Mouse (Mus musculus) effector memory CD4-positive, alpha-beta T cell, adult 7 months (primary cell): ENCODE measurements around the gene Rbmxl2. TPM values are rescaled to one million over a fixed set of nuclear protein-coding genes. Genes with fewer than 3 reads are reported as not detected.

Experiments
- polyA plus RNA-seq: library from polyadenylated mRNA; unstranded; fragments of 100-300 nt; shearing (Covaris generic); gene quantifications from one replicate; pipeline ENCODE4 v1.2.1, GENCODE M21; 2017

The Rbmxl2 gene
- polyA plus RNA-seq = not detected

GRCm38 (mm10) chr7:107209204-107209860, at the start of gene Rbmxl2:
TSS of gene Rbmxl2 (plus strand) at chr7:107209445.

GRCm38 (mm10) chr7:107166690-107167089, 42.6 kb upstream of the Rbmxl2 start, which contains the start of gene Nlrp14:
TSS of gene Nlrp14 (plus strand) at chr7:107166990.

Other genes starting within 250 kb of the Rbmxl2 start
- gene Olfr6, start 245.5 kb upstream of the Rbmxl2 start, polyA plus RNA-seq = 0.07 TPM
- not detected for gene Olfr711, start 234.0 kb upstream of the Rbmxl2 start, polyA plus RNA-seq
- not detected for gene Olfr2, start 203.4 kb upstream of the Rbmxl2 start, polyA plus RNA-seq
- not detected for gene Olfr713, start 178.3 kb upstream of the Rbmxl2 start, polyA plus RNA-seq
- gene Olfr714, start 138.5 kb upstream of the Rbmxl2 start, polyA plus RNA-seq = not detected
- not detected for gene Olfr17, start 116.2 kb upstream of the Rbmxl2 start, polyA plus RNA-seq
- not detected for gene Olfr715b, start 99.1 kb upstream of the Rbmxl2 start, polyA plus RNA-seq
- not detected for gene Olfr715, start 78.4 kb upstream of the Rbmxl2 start, polyA plus RNA-seq
- 0.23 TPM for gene Olfr716, start 71.1 kb upstream of the Rbmxl2 start, polyA plus RNA-seq
- not detected for gene Nlrp14, start 42.5 kb upstream of the Rbmxl2 start, polyA plus RNA-seq
- gene Syt9, start 161.3 kb downstream of the Rbmxl2 start, polyA plus RNA-seq = not detected